Mouse (Mus musculus) myocyte (in vitro differentiated cells): ENCODE measurements at regions not wholly inside any gene's neighbourhood (a gene's known extent, or its start where the extent isn't known, plus 50 kb on each side); places are given as distances from the start of the nearest gene placed in this dataset.

Source experiments
- H3K27me3 ChIP-seq: one replicate; pipeline ENCODE4 v1.6.1; 2011; ENCODE audit not compliant: control insufficient read depth, insufficient read depth, insufficient read length
- H3K36me3 ChIP-seq: one replicate; pipeline ENCODE4 v1.6.1; 2011; ENCODE audit not compliant: control insufficient read depth, insufficient read depth
- H3K4me2 ChIP-seq: one replicate; pipeline ENCODE4 v1.6.1; 2011; ENCODE audit warnings: low read depth, control low read depth
- H3K4me3 ChIP-seq: one replicate; pipeline ENCODE4 v1.5.1; 2011; ENCODE audit warnings: mild to moderate bottlenecking, control low read depth, moderate library complexity
- H3K79me2 ChIP-seq: one replicate; pipeline ENCODE4 v1.6.1; 2011; ENCODE audit not compliant: control insufficient read depth, insufficient read depth
- H3ac ChIP-seq: one replicate; pipeline ENCODE4 v1.6.1; 2011; ENCODE audit not compliant: control insufficient read depth, insufficient read length
- CEBPB ChIP-seq: IDR thresholded peaks from 2 replicates; pipeline ENCODE4 v1.6.1; 2011; ENCODE audit warnings: mild to moderate bottlenecking, moderate library complexity; ENCODE audit not compliant: poor library complexity, insufficient read depth, severe bottlenecking
- E2F4 ChIP-seq: IDR thresholded peaks from one replicate; pipeline ENCODE4 v1.6.1; 2011; ENCODE audit warnings: mild to moderate bottlenecking, control low read depth, moderate library complexity; ENCODE audit not compliant: insufficient read depth
- MAX ChIP-seq: IDR thresholded peaks from one replicate; pipeline ENCODE4 v1.6.1; 2011; ENCODE audit warnings: low read depth, mild to moderate bottlenecking, control low read depth
- MYOD1 ChIP-seq, 3 experiments: IDR thresholded peaks; one replicate each; pipeline ENCODE4 v1.6.1; 2011; ENCODE audit warnings: control low read depth in 2 of 3, low read depth in 2 of 3, mild to moderate bottlenecking in 2 of 3, moderate library complexity in 1 of 3; ENCODE audit not compliant: insufficient read length in 2 of 3, control insufficient read depth in 1 of 3
- MYOG ChIP-seq, 3 experiments: IDR thresholded peaks; one replicate each; pipeline ENCODE4 v1.6.1; 2011; ENCODE audit warnings: control low read depth in 2 of 3, low read depth in 2 of 3, mild to moderate bottlenecking in 2 of 3; ENCODE audit not compliant: insufficient read length in 2 of 3, control insufficient read depth in 1 of 3, insufficient read depth in 1 of 3
- POLR2A ChIP-seq: IDR thresholded peaks from one replicate; pipeline ENCODE4 v1.6.1; 2011; ENCODE audit warnings: low read depth, mild to moderate bottlenecking, control low read depth, moderate library complexity; ENCODE audit not compliant: insufficient read length
- POLR2AphosphoS2 ChIP-seq: IDR thresholded peaks from one replicate; pipeline ENCODE4 v1.6.1; 2011; ENCODE audit warnings: low read depth, control low read depth; ENCODE audit not compliant: insufficient read length
- REST ChIP-seq: IDR thresholded peaks from one replicate; pipeline ENCODE4 v1.6.1; 2011; ENCODE audit warnings: mild to moderate bottlenecking, control low read depth, moderate library complexity; ENCODE audit not compliant: insufficient read depth, insufficient read length
- SRF ChIP-seq: IDR thresholded peaks from one replicate; pipeline ENCODE4 v1.6.1; 2011; ENCODE audit warnings: low read depth; ENCODE audit not compliant: control insufficient read depth, insufficient read length
- TCF12 ChIP-seq: IDR thresholded peaks from one replicate; pipeline ENCODE4 v1.6.1; 2011; ENCODE audit warnings: mild to moderate bottlenecking, control low read depth; ENCODE audit not compliant: poor library complexity, insufficient read depth, severe bottlenecking
- TCF3 ChIP-seq: IDR thresholded peaks from one replicate; pipeline ENCODE4 v1.6.1; 2011; ENCODE audit warnings: low read depth, control low read depth; ENCODE audit not compliant: insufficient read length
- USF1 ChIP-seq: IDR thresholded peaks from one replicate; pipeline ENCODE4 v1.6.1; 2011; ENCODE audit warnings: low read depth, mild to moderate bottlenecking, control low read depth, moderate library complexity

- TF ChIP-seq SRF (no peak), POLR2AphosphoS2 (no peak)
- no peaks in the 10 kb centered on the region for H3K79me2 ChIP-seq
- no peak overlapping the region for H3K4me3 ChIP-seq
- no peaks in the 10 kb centered on the region for H3K36me3 ChIP-seq
- H3ac ChIP-seq: no peak overlapping the region
- no peaks in the 10 kb centered on the region for H3K27me3 ChIP-seq
- H3K4me2 ChIP-seq: no peak overlapping the region
Measured at GRCm38 (mm10) chr1:137846857-137847256, 328.7 kb downstream of the Ptprc start.

DNA sequence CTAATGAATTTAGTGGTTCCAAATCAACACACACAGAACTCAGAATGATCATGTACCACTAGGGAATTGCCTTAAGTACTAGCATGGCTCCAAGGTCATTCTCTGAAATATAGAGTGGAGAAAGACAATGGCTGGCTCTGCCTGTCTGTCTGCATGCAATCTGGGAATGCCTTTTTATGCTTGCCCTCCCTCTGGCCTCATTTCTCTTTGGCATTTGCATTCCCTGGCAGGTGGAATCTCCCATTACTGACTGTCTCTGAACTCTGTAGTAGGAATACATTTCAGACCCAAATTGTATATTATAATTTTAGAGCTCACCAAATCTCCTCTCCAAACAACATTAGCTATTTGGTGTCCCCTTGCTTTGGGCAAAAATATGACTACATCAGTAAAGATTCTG, 335.0 kb downstream of the Ptprc start:
- no peak for TF ChIP-seq E2F4
- TF ChIP-seq TCF3: no peak
- TF ChIP-seq USF1: no peak
- no peak for TF ChIP-seq POLR2AphosphoS2
- TF ChIP-seq MAX: no peak
- no peak for TF ChIP-seq REST
- TF ChIP-seq MYOD1 (IDR thresholded peaks at IDR 0.05; ENCODE audit: control insufficient read depth in 1 of 3, insufficient read length in 2 of 3, low read depth in 2 of 3): no peak
- TF ChIP-seq MYOG (IDR thresholded peaks at IDR 0.05; ENCODE audit: control insufficient read depth in 1 of 3, insufficient read depth in 1 of 3, insufficient read length in 2 of 3, low read depth in 2 of 3): no peak
- no peak for TF ChIP-seq CEBPB
- no peak for TF ChIP-seq POLR2A
- TF ChIP-seq TCF12: no peak
- no peak for TF ChIP-seq SRF

DNA sequence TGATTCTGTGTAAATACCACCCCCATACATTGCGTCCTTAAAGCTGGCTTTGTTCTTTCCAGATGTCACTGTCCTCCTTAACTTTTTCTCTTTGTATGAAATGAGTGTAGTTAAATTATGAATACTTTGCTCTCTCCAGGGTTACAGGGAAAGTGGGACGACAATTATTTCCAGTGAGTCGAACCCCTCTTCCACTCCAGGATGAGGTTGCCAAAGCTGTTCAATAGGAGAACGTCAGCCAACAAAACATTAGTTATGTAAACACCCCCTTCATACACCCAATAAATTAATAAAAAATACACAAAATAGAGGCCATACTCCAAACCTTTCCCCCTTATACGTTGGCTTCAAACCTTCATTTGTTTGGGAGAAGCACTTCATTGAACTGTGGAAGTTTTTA, 335.8 kb downstream of the Ptprc start:
- H3K79me2 ChIP-seq: no peaks in the 10 kb centered on the region
- no peak overlapping the region for H3ac ChIP-seq
- no peak overlapping the region for H3K4me2 ChIP-seq
- H3K36me3 ChIP-seq: no peaks in the 10 kb centered on the region
- TF ChIP-seq TCF12 (no peak), REST (no peak), E2F4 (no peak), USF1 (no peak), MYOG (IDR thresholded peaks at IDR 0.05; ENCODE audit: control insufficient read depth in 1 of 3, insufficient read depth in 1 of 3, insufficient read length in 2 of 3, low read depth in 2 of 3) (no peak), SRF (no peak), POLR2AphosphoS2 (no peak), POLR2A (no peak)
- H3K27me3 ChIP-seq: no peaks in the 10 kb centered on the region
- no peak overlapping the region for H3K4me3 ChIP-seq

More for the DNA sequence above, 335.0 kb downstream of the Ptprc start:
- Histone ChIP-seq H3K4me2 (no peak overlapping the region), H3K79me2 (no peaks in the 10 kb centered on the region), H3K36me3 (no peaks in the 10 kb centered on the region), H3ac (no peak overlapping the region), H3K27me3 (no peaks in the 10 kb centered on the region), H3K4me3 (no peak overlapping the region)

DNA sequence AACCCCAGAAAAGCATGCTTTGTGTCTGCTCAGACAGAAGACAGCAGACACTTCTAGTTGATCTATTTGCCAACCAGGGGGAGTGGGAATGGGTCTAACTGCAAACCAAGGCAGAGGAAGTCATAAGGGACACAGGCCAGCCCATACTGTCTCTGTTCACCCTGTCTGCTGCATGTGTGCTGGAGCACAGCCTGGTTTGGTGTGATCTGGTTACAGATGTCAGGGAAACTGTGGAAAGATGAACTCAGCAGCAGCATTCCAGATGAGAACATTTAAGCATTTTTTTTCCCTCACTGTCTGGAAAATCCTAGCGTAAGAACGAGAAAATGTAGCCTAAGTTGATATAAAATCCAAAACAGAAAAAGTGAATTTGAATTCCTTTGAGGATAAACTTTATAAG, 336.2 kb downstream of the Ptprc start:
- Histone ChIP-seq H3ac (no peak overlapping the region), H3K36me3 (no peaks in the 10 kb centered on the region), H3K4me3 (no peak overlapping the region), H3K79me2 (no peaks in the 10 kb centered on the region), H3K4me2 (no peak overlapping the region), H3K27me3 (no peaks in the 10 kb centered on the region)
- TF ChIP-seq MAX (no peak), POLR2A (no peak), REST (no peak), SRF (no peak), MYOD1 (IDR thresholded peaks at IDR 0.05; ENCODE audit: control insufficient read depth in 1 of 3, insufficient read length in 2 of 3, low read depth in 2 of 3) (no peak), E2F4 (no peak), TCF12 (no peak), MYOG (IDR thresholded peaks at IDR 0.05; ENCODE audit: control insufficient read depth in 1 of 3, insufficient read depth in 1 of 3, insufficient read length in 2 of 3, low read depth in 2 of 3) (no peak), CEBPB (no peak), POLR2AphosphoS2 (no peak), USF1 (no peak), TCF3 (no peak)

- Histone ChIP-seq H3K36me3 (no peaks in the 10 kb centered on the region), H3ac (no peak overlapping the region), H3K79me2 (no peaks in the 10 kb centered on the region), H3K27me3 (no peaks in the 10 kb centered on the region), H3K4me3 (no peak overlapping the region), H3K4me2 (no peak overlapping the region)
- no peak for TF ChIP-seq POLR2AphosphoS2
- TF ChIP-seq CEBPB: no peak
- TF ChIP-seq SRF: no peak
Measured at GRCm38 (mm10) chr1:137838357-137838756, 337.2 kb downstream of the Ptprc start.
